Mouse (Mus musculus) erythroblast, embryonic 14.5 days (primary cell): Measurements from ENCODE around the gene Aoc3. TPM values are rescaled to one million over a fixed set of nuclear protein-coding genes. Genes with fewer than 3 reads are reported as not detected.

Experiments
- H3K27me3 ChIP-seq: 2 replicates; pipeline ENCODE4 v1.6.1; 2012; ENCODE audit warnings: inconsistent platforms; ENCODE audit not compliant: control insufficient read depth
- H3K36me3 ChIP-seq: 2 replicates; pipeline ENCODE4 v1.6.1; 2012; ENCODE audit warnings: mild to moderate bottlenecking, inconsistent platforms; ENCODE audit not compliant: control insufficient read depth
- H3K4me1 ChIP-seq: 2 replicates; pipeline ENCODE4 v1.6.1; 2012; ENCODE audit warnings: inconsistent platforms; ENCODE audit not compliant: control insufficient read depth
- H3K4me3 ChIP-seq: replicated peaks from 2 replicates; pipeline ENCODE3; 2012; ENCODE audit warnings: moderate library complexity, mild to moderate bottlenecking, inconsistent platforms
- H3K9me3 ChIP-seq: 2 replicates; pipeline ENCODE4 v1.6.1; 2012; ENCODE audit warnings: low read length, inconsistent platforms, mixed read lengths; ENCODE audit not compliant: control insufficient read depth
- GATA1 ChIP-seq: IDR thresholded peaks from 2 replicates; pipeline ENCODE4 v1.6.1; 2012; ENCODE audit warnings: low read length, inconsistent platforms, mixed read lengths
- TAL1 ChIP-seq: IDR thresholded peaks from 3 replicates; pipeline ENCODE4 v1.6.1; 2012; ENCODE audit warnings: low read length, inconsistent platforms, mixed read lengths
- polyA plus RNA-seq: library from polyadenylated mRNA; stranded (reverse); fragments of >175 nt; gene quantifications from 2 replicates; pipeline ENCODE4 v1.2.3, GENCODE M21; 2012

Aoc3 gene
- polyA plus RNA-seq, 1 experiment = 0.06 TPM

GRCm38 (mm10) chr11:101381817-101382216, 51.4 kb downstream of the Aoc3 start:
- Histone ChIP-seq H3K27me3 (peaks cover 4% of the 10 kb centered on the region), H3K4me1 (peaks cover 2% of the 10 kb centered on the region), H3K36me3 (no peaks in the 10 kb centered on the region), H3K9me3 (no peaks in the 10 kb centered on the region), H3K4me3 (no peak overlapping the region)
- TF ChIP-seq GATA1 (no peak), TAL1 (no peak)

Other genes starting within 250 kb of the Aoc3 start
- 0.65 and 0.87 TPM in 2 replicates for gene Coasy, start 248.0 kb upstream of the Aoc3 start, polyA plus RNA-seq
- 1.4 and 1.7 TPM in 2 replicates for gene Mlx, start 243.3 kb upstream of the Aoc3 start, polyA plus RNA-seq
- gene Psmc3ip, start 235.2 kb upstream of the Aoc3 start, polyA plus RNA-seq = 3.9 and 5.2 TPM in 2 replicates
- gene Retreg3, start 210.7 kb upstream of the Aoc3 start, polyA plus RNA-seq = 1.6 and 1.7 TPM in 2 replicates
- gene Tubg1, start 210.7 kb upstream of the Aoc3 start, polyA plus RNA-seq = 22.0 and 23.7 TPM in 2 replicates
- gene Tubg2, start 174.7 kb upstream of the Aoc3 start, polyA plus RNA-seq = not detected in 2 replicates
- gene Cntnap1, start 160.1 kb upstream of the Aoc3 start, polyA plus RNA-seq = 0.01 TPM in 1 of 2 replicates, not detected in the other
- gene Plekhh3, start 159.3 kb upstream of the Aoc3 start, polyA plus RNA-seq = 0.15 and 0.21 TPM in 2 replicates
- gene Ccr10, start 155.2 kb upstream of the Aoc3 start, polyA plus RNA-seq = 0.02 TPM in 1 of 2 replicates, not detected in the other
- gene Ezh1, start 104.1 kb upstream of the Aoc3 start, polyA plus RNA-seq = 0.71 and 0.74 TPM in 2 replicates
- 0.07 and 0.09 TPM in 2 replicates for gene Ramp2, start 84.6 kb upstream of the Aoc3 start, polyA plus RNA-seq
- 16.1 and 19.2 TPM in 2 replicates for gene Vps25, start 76.9 kb upstream of the Aoc3 start, polyA plus RNA-seq
- 14.8 and 19.5 TPM in 2 replicates for gene Wnk4, start 70.0 kb upstream of the Aoc3 start, polyA plus RNA-seq
- gene Cntd1, start 51.6 kb upstream of the Aoc3 start, polyA plus RNA-seq = 0.02 TPM in 1 of 2 replicates, not detected in the other
- 2.2 and 4.5 TPM in 2 replicates for gene Coa3, start 51.5 kb upstream of the Aoc3 start, polyA plus RNA-seq
- gene Becn1, start 28.3 kb upstream of the Aoc3 start, polyA plus RNA-seq = 17.9 and 19.6 TPM in 2 replicates
- 22.5 and 26.2 TPM in 2 replicates for gene Psme3, start 14.4 kb upstream of the Aoc3 start, polyA plus RNA-seq
- 1.9 and 2.8 TPM in 2 replicates for gene Aoc2, start 5.5 kb upstream of the Aoc3 start, polyA plus RNA-seq
- gene G6pc, start 37.0 kb downstream of the Aoc3 start, polyA plus RNA-seq = not detected in 2 replicates
- gene Aarsd1, start 87.0 kb downstream of the Aoc3 start, polyA plus RNA-seq = 2.9 and 3.7 TPM in 2 replicates
- 3.6 and 3.7 TPM in 2 replicates for gene Gm27029, start 94.2 kb downstream of the Aoc3 start, polyA plus RNA-seq
- 0.20 and 0.24 TPM in 2 replicates for gene Rundc1, start 94.5 kb downstream of the Aoc3 start, polyA plus RNA-seq
- not detected in 2 replicates for gene Ptges3l, start 94.7 kb downstream of the Aoc3 start, polyA plus RNA-seq
- 28.9 and 48.8 TPM in 2 replicates for gene Rpl27, start 111.7 kb downstream of the Aoc3 start, polyA plus RNA-seq
- 1.6 and 2.1 TPM in 2 replicates for gene Ifi35, start 117.8 kb downstream of the Aoc3 start, polyA plus RNA-seq
- 0.09 and 0.16 TPM in 2 replicates for gene Rnd2, start 134.4 kb downstream of the Aoc3 start, polyA plus RNA-seq
- gene Vat1, start 135.6 kb downstream of the Aoc3 start, polyA plus RNA-seq = 0.69 and 0.80 TPM in 2 replicates
- gene Brca1, start 221.3 kb downstream of the Aoc3 start, polyA plus RNA-seq = 0.40 and 0.44 TPM in 2 replicates
- 2.0 and 5.3 TPM in 2 replicates for gene Nbr1, start 221.5 kb downstream of the Aoc3 start, polyA plus RNA-seq